Mouse (Mus musculus): Measurements from ENCODE around the gene Tmem211. TPM values are rescaled to one million over a fixed set of nuclear protein-coding genes. Genes with fewer than 3 reads are reported as not detected.

Gene Tmem211
- 0.08 TPM in 1 of 2 replicates, not detected in the other for polyA plus RNA-seq (2021; fragmentation: Nextera tagmentation)
- long read RNA-seq, experiment 1, result 0 reads
- long read RNA-seq, experiment 2, partial matches to known transcripts, result 0 of 1 reads
- long read RNA-seq, experiment 2, other reads (novel, unspliced or antisense), result 0 of 1 reads

GRCm38 (mm10) chr5:113226632-113227102, at the start of gene Tmem211:
TSS of gene Tmem211 (plus strand) at chr5:113226909.

GRCm38 (mm10) chr5:113221147-113221865, 5.4 kb upstream of the Tmem211 start, which contains the start of gene 2900026A02Rik:
TSS of gene 2900026A02Rik (minus strand) at chr5:113221236.

Other genes with a start within 250 kb of the Tmem211 start
- 7.9 and 10.1 TPM in 2 replicates for gene Grk3, start 211.1 kb upstream of the Tmem211 start, polyA plus RNA-seq (2021; fragmentation: Nextera tagmentation)
- gene Crybb2, start 156.8 kb upstream of the Tmem211 start, polyA plus RNA-seq (2021; fragmentation: Nextera tagmentation), result not detected in 2 replicates
- 1.8 and 2.0 TPM in 2 replicates for gene Crybb3, start 145.3 kb upstream of the Tmem211 start, polyA plus RNA-seq (2021; fragmentation: Nextera tagmentation)
- 12.3 and 13.9 TPM in 2 replicates for gene 2900026A02Rik, start 5.7 kb upstream of the Tmem211 start, polyA plus RNA-seq (2021; fragmentation: Nextera tagmentation)
- 17.4 and 19.1 TPM in 2 replicates for gene Sgsm1, start 83.9 kb downstream of the Tmem211 start, polyA plus RNA-seq (2021; fragmentation: Nextera tagmentation)
- not detected in 2 replicates for gene Aym1, start 130.4 kb downstream of the Tmem211 start, polyA plus RNA-seq (2021; fragmentation: Nextera tagmentation)

Data from layer of hippocampus, adult 6 months (tissue).